Mouse (Mus musculus): Measurements from ENCODE around the gene Atxn10. TPM values are rescaled to one million over a fixed set of nuclear protein-coding genes. Genes with fewer than 3 reads are reported as not detected.

The Atxn10 gene
- polyA plus RNA-seq (2021; fragmentation: Nextera tagmentation), result 266 and 278 TPM in 2 replicates
- long read RNA-seq, experiment 1, transcript Atxn10-201 (12 exons, 1,937 nt), result major isoform, 1,821 of 1,913 reads
- long read RNA-seq, experiment 1, partial matches to known transcripts, result 53 of 1,913 reads
- long read RNA-seq, experiment 1, other reads (novel, unspliced or antisense), result 39 of 1,913 reads
- long read RNA-seq, experiment 2, transcript Atxn10-201 (12 exons, 1,937 nt), result major isoform, 327 of 430 reads
- long read RNA-seq, experiment 2, partial matches to known transcripts, result 91 of 430 reads
- long read RNA-seq, experiment 2, other reads (novel, unspliced or antisense), result 12 of 430 reads

GRCm38 (mm10) chr15:85335671-85336300 lies at the start of gene Atxn10:
Atxn10 (plus strand) TSS chr15:85336245.

GRCm38 (mm10) chr15:85503127-85503526 lies 167.1 kb downstream of the Atxn10 start, which contains the start of gene 7530416G11Rik:
7530416G11Rik (minus strand) TSS chr15:85503227.

Other genes with a start within 250 kb of the Atxn10 start
- gene Smc1b, start 204.3 kb upstream of the Atxn10 start, polyA plus RNA-seq (2021; fragmentation: Nextera tagmentation), result 0.04 and 0.27 TPM in 2 replicates
- 0.32 and 0.53 TPM in 2 replicates for gene Ribc2, start 204.2 kb upstream of the Atxn10 start, polyA plus RNA-seq (2021; fragmentation: Nextera tagmentation)
- gene Fbln1, start 130.3 kb upstream of the Atxn10 start, polyA plus RNA-seq (2021; fragmentation: Nextera tagmentation), result 10.5 and 11.6 TPM in 2 replicates
- not detected in 2 replicates for gene 7530416G11Rik, start 167.0 kb downstream of the Atxn10 start, polyA plus RNA-seq (2021; fragmentation: Nextera tagmentation)
- 12.9 and 17.6 TPM in 2 replicates for gene Wnt7b, start 246.2 kb downstream of the Atxn10 start, polyA plus RNA-seq (2021; fragmentation: Nextera tagmentation)